Mouse (Mus musculus): Measurements from ENCODE around the gene Cngb1. TPM values are rescaled to one million over a fixed set of nuclear protein-coding genes. Genes with fewer than 3 reads are reported as not detected.

The Cngb1 gene
- polyA plus RNA-seq, 1 experiment from 2014 or later = 1.6 TPM

GRCm38 (mm10) chr8:95305526-95305925 is 859 bp downstream of the Cngb1 start:
- H3K9ac ChIP-seq (ENCODE audit: low read length) = no peak overlapping the region
- H3K4me2 ChIP-seq (ENCODE audit: low read depth, low read length) = no peak overlapping the region
- H3K27ac ChIP-seq (ENCODE audit: low read length) = no peak overlapping the region
- no peak overlapping the region for H3K4me3 ChIP-seq (ENCODE audit: low read length)
- H3K36me3 ChIP-seq (ENCODE audit: control insufficient read depth, insufficient read depth, low read length) = no peaks in the 10 kb centered on the region
- H3K27me3 ChIP-seq (ENCODE audit: control insufficient read depth, insufficient read depth, low read depth, low read length) = no peaks in the 10 kb centered on the region
- H3K4me1 ChIP-seq (replicated peaks; ENCODE audit: control insufficient read depth, insufficient read depth, low read length) = no peaks in the 10 kb centered on the region
- no peak for ATAC-seq (ENCODE audit: low read depth)
- 53% methylated on average over 4 of the region's 4 CpGs for WGBS
- H3K9me3 ChIP-seq (ENCODE audit: control insufficient read depth, low read length) = no peaks in the 10 kb centered on the region

DNA sequence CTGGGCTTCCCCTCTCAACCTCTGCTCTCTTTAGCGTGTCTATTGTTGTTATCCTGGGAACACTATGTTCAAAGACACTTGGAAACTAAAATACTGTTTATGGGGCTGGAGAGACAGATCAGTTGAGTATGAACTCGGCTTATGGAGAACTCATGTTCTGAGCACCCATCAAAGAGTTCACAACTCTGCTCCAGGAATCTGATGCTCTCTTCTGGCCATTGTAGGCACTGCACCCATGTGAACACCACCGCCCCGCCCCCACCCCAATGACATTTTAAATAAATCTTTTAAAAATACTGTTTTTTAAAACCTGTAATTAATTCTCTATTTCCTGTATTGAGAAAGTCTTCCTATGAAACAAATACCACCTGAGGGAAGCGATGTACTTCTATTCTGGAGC is 4.0 kb downstream of the Cngb1 start:
- H3K27ac ChIP-seq (ENCODE audit: low read length) = no peak overlapping the region
- H3K36me3 ChIP-seq (ENCODE audit: control insufficient read depth, insufficient read depth, low read length) = no peaks in the 10 kb centered on the region
- no peak overlapping the region for H3K4me3 ChIP-seq (ENCODE audit: low read length)
- no peaks in the 10 kb centered on the region for H3K27me3 ChIP-seq (ENCODE audit: control insufficient read depth, insufficient read depth, low read depth, low read length)
- ATAC-seq (ENCODE audit: low read depth) = no peak
- no peak overlapping the region for H3K9ac ChIP-seq (ENCODE audit: low read length)
- no peaks in the 10 kb centered on the region for H3K4me1 ChIP-seq (replicated peaks; ENCODE audit: control insufficient read depth, insufficient read depth, low read length)
- H3K4me2 ChIP-seq (ENCODE audit: low read depth, low read length) = no peak overlapping the region
- H3K9me3 ChIP-seq (ENCODE audit: control insufficient read depth, low read length) = no peaks in the 10 kb centered on the region
- 15% methylated on average over 5 of the region's 5 CpGs for WGBS

- 52% methylated on average over 7 of the region's 7 CpGs for WGBS
- no peaks in the 10 kb centered on the region for H3K9me3 ChIP-seq (ENCODE audit: control insufficient read depth, low read length)
- H3K4me3 ChIP-seq (ENCODE audit: low read length) = peak overlapping the region; percentile 33
- 0 out of 2 replicates have a peak, but pooled peaks cover 5% of the 10 kb centered on the region for H3K4me1 ChIP-seq (replicated peaks; ENCODE audit: control insufficient read depth, insufficient read depth, low read length)
- peak; percentile 79 for ATAC-seq (ENCODE audit: low read depth)
- peak overlapping the region; percentile 57 for H3K4me2 ChIP-seq (ENCODE audit: low read depth, low read length)
- H3K27me3 ChIP-seq (ENCODE audit: control insufficient read depth, insufficient read depth, low read depth, low read length) = no peaks in the 10 kb centered on the region
- no peaks in the 10 kb centered on the region for H3K36me3 ChIP-seq (ENCODE audit: control insufficient read depth, insufficient read depth, low read length)
- H3K9ac ChIP-seq (ENCODE audit: low read length) = peak overlapping the region; percentile 57
- peak overlapping the region; percentile 73 for H3K27ac ChIP-seq (ENCODE audit: low read length)
These were observed 12.5 kb downstream of the Cngb1 start for GRCm38 (mm10) chr8:95293891-95294290.

DNA sequence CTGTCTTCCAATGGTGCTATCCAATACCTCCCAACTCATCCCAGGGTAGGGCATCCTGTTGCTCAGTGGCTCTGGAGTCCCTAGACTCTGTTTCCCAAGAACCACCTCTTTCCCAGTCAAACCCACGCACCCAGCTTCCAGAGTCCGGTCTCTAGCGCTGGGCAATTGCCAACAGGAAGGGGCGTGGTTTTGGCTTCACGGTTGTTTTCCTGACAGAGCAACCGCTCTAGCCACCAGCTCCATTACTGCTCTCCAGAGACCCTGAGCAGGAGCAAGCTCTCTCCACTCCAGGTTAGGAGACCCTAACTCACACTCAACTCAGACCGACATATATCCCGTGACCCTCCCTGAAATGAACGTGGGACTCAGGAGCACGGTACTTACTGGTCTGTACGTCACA is 13.2 kb downstream of the Cngb1 start:
- H3K36me3 ChIP-seq (ENCODE audit: control insufficient read depth, insufficient read depth, low read length) = no peaks in the 10 kb centered on the region
- peak overlapping the region; percentile 57 for H3K9ac ChIP-seq (ENCODE audit: low read length)
- H3K27me3 ChIP-seq (ENCODE audit: control insufficient read depth, insufficient read depth, low read depth, low read length) = no peaks in the 10 kb centered on the region
- peak overlapping the region; percentile 33 for H3K4me3 ChIP-seq (ENCODE audit: low read length)
- peak overlapping the region; percentile 24; the same call in 1 of the 2 replicates for H3K27ac ChIP-seq (ENCODE audit: low read length)
- peak; percentile 77 for ATAC-seq (ENCODE audit: low read depth)
- H3K9me3 ChIP-seq (ENCODE audit: control insufficient read depth, low read length) = no peaks in the 10 kb centered on the region
- H3K4me2 ChIP-seq (ENCODE audit: low read depth, low read length) = peak overlapping the region; percentile 57
- 67% methylated on average over 11 of the region's 11 CpGs for WGBS
- 0 out of 2 replicates have a peak, but pooled peaks cover 5% of the 10 kb centered on the region for H3K4me1 ChIP-seq (replicated peaks; ENCODE audit: control insufficient read depth, insufficient read depth, low read length)

DNA sequence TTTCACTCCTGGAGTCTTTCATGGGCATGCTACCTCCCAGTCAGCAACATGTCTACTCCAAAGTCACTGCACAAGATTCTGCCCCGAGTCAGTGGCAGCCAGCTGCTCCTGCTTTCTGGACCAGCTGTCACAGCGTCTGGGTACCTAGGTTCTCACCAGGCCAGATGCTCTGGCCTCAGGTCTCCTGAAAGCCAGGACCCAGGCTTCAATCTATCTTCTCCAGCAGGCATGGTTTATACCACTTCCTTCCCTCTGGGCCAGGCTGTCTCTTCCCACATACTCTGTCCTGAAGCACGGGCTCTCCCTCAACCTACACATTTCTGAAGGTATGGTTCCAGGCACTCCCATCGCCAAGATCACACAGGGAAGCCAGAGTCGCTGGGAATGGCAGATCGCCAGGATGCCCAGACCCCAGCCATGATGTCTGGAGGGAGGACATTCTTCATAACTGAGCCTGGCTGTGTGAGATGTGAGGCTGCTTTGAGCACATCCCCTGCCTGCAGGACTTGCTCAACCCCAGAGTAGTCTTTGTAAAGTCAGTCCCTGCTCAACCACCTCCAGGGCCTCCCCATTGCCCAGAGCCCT is 17.2 kb downstream of the Cngb1 start:
- Histone ChIP-seq H3K4me1 (replicated peaks; ENCODE audit: control insufficient read depth, insufficient read depth, low read length) (0 out of 2 replicates have a peak, but pooled peaks cover 4% of the 10 kb centered on the region), H3K36me3 (ENCODE audit: control insufficient read depth, insufficient read depth, low read length) (no peaks in the 10 kb centered on the region), H3K4me3 (ENCODE audit: low read length) (no peak overlapping the region), H3K9ac (ENCODE audit: low read length) (no peak overlapping the region), H3K27me3 (ENCODE audit: control insufficient read depth, insufficient read depth, low read depth, low read length) (no peaks in the 10 kb centered on the region), H3K27ac (ENCODE audit: low read length) (no peak overlapping the region), H3K9me3 (ENCODE audit: control insufficient read depth, low read length) (no peaks in the 10 kb centered on the region), H3K4me2 (ENCODE audit: low read depth, low read length) (no peak overlapping the region)
- ATAC-seq (ENCODE audit: low read depth) = no peak
- 51% methylated on average over 6 of the region's 6 CpGs for WGBS

GRCm38 (mm10) chr8:95281493-95281892 is 24.9 kb downstream of the Cngb1 start:
- Histone ChIP-seq H3K4me3 (ENCODE audit: low read length) (no peak overlapping the region), H3K36me3 (ENCODE audit: control insufficient read depth, insufficient read depth, low read length) (no peaks in the 10 kb centered on the region), H3K4me2 (ENCODE audit: low read depth, low read length) (no peak overlapping the region), H3K4me1 (replicated peaks; ENCODE audit: control insufficient read depth, insufficient read depth, low read length) (no peaks in the 10 kb centered on the region), H3K27me3 (ENCODE audit: control insufficient read depth, insufficient read depth, low read depth, low read length) (no peaks in the 10 kb centered on the region), H3K9ac (ENCODE audit: low read length) (no peak overlapping the region), H3K9me3 (ENCODE audit: control insufficient read depth, low read length) (no peaks in the 10 kb centered on the region), H3K27ac (ENCODE audit: low read length) (no peak overlapping the region)
- 50% methylated on average over 5 of the region's 5 CpGs for WGBS
- no peak for ATAC-seq (ENCODE audit: low read depth)

DNA sequence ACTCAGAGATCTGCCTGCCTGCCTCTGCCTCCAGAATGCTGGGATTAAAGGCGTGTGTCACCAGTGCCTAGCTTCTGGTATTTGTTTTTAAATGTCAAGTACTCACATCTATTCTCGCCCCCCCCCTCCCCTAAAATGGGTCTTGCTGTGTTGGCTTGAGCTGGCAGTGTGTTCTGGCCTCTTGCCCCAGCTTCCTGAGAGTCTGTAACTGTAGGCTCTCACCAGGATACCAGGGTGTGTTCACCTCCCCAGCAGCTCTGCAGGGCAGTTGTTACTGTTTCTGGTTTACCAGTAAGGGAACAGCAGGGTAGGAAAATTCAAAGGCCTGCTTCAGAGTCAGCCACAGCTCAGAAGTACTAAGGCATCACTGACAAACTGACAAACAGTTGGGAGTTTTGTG is 33.5 kb downstream of the Cngb1 start:
- Histone ChIP-seq H3K36me3 (ENCODE audit: control insufficient read depth, insufficient read depth, low read length) (no peaks in the 10 kb centered on the region), H3K9me3 (ENCODE audit: control insufficient read depth, low read length) (no peaks in the 10 kb centered on the region), H3K4me2 (ENCODE audit: low read depth, low read length) (no peak overlapping the region), H3K27ac (ENCODE audit: low read length) (no peak overlapping the region), H3K27me3 (ENCODE audit: control insufficient read depth, insufficient read depth, low read depth, low read length) (no peaks in the 10 kb centered on the region), H3K4me3 (ENCODE audit: low read length) (no peak overlapping the region), H3K9ac (ENCODE audit: low read length) (no peak overlapping the region), H3K4me1 (replicated peaks; ENCODE audit: control insufficient read depth, insufficient read depth, low read length) (no peaks in the 10 kb centered on the region)
- WGBS = 13% methylated on average over 2 of the region's 2 CpGs
- ATAC-seq (ENCODE audit: low read depth) = peak; percentile 68; the same call in 1 of the 2 replicates

DNA sequence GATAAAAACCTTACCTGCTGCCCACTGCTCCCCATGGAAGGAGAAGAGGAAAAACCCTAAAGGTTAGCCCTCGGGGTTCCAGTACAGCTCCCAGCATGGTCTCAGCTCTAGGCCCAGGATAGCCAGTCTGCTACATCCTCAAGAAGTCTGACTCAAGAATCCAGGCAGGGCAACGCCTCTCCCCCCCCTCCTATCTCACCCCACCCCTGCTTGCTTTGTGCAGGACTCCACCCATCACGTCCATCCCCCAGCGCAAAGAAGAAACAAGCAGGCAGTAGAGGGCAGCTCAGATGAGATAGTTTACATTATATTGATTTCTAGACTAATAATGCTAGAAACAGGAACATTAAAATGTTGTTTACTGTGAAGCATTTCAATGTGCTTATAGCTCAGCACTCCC is 34.5 kb downstream of the Cngb1 start:
- no peaks in the 10 kb centered on the region for H3K27me3 ChIP-seq (ENCODE audit: control insufficient read depth, insufficient read depth, low read depth, low read length)
- H3K27ac ChIP-seq (ENCODE audit: low read length) = no peak overlapping the region
- H3K4me3 ChIP-seq (ENCODE audit: low read length) = no peak overlapping the region
- WGBS = 27% methylated on average over 4 of the region's 4 CpGs
- no peaks in the 10 kb centered on the region for H3K9me3 ChIP-seq (ENCODE audit: control insufficient read depth, low read length)
- H3K36me3 ChIP-seq (ENCODE audit: control insufficient read depth, insufficient read depth, low read length) = no peaks in the 10 kb centered on the region
- no peaks in the 10 kb centered on the region for H3K4me1 ChIP-seq (replicated peaks; ENCODE audit: control insufficient read depth, insufficient read depth, low read length)
- H3K9ac ChIP-seq (ENCODE audit: low read length) = no peak overlapping the region
- H3K4me2 ChIP-seq (ENCODE audit: low read depth, low read length) = no peak overlapping the region
- ATAC-seq (ENCODE audit: low read depth) = peak; percentile 47; the same call in 1 of the 2 replicates

DNA sequence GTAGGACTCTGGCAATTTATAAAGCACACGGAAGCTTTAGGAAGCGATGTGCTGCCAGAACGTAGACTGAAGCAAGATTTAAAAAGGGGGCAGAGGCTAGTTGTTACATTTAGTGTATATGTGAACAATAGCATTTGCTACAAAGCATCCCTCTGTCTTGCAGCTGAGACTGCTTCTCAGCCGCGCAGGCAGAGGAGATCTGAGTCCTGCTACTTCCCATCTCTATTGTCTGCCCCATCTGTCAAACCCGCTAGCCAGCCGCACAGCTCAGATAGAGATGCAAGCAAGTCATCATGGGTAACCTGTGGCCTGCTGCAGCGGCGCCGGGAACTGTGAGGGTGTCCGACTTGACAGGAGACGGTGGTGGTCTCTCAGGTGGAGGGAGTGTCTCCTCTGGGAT is 35.9 kb downstream of the Cngb1 start:
- H3K4me1 ChIP-seq (replicated peaks; ENCODE audit: control insufficient read depth, insufficient read depth, low read length) = no peaks in the 10 kb centered on the region
- H3K27ac ChIP-seq (ENCODE audit: low read length) = no peak overlapping the region
- ATAC-seq (ENCODE audit: low read depth) = no peak
- 65% methylated on average over 12 of the region's 12 CpGs for WGBS
- no peaks in the 10 kb centered on the region for H3K36me3 ChIP-seq (ENCODE audit: control insufficient read depth, insufficient read depth, low read length)
- H3K27me3 ChIP-seq (ENCODE audit: control insufficient read depth, insufficient read depth, low read depth, low read length) = no peaks in the 10 kb centered on the region
- no peaks in the 10 kb centered on the region for H3K9me3 ChIP-seq (ENCODE audit: control insufficient read depth, low read length)
- no peak overlapping the region for H3K4me2 ChIP-seq (ENCODE audit: low read depth, low read length)
- no peak overlapping the region for H3K9ac ChIP-seq (ENCODE audit: low read length)
- no peak overlapping the region for H3K4me3 ChIP-seq (ENCODE audit: low read length)

GRCm38 (mm10) chr8:95262181-95262580 is 44.2 kb downstream of the Cngb1 start:
- Histone ChIP-seq H3K4me3 (ENCODE audit: low read length) (no peak overlapping the region), H3K9ac (ENCODE audit: low read length) (no peak overlapping the region), H3K4me1 (replicated peaks; ENCODE audit: control insufficient read depth, insufficient read depth, low read length) (no peaks in the 10 kb centered on the region), H3K4me2 (ENCODE audit: low read depth, low read length) (no peak overlapping the region), H3K27me3 (ENCODE audit: control insufficient read depth, insufficient read depth, low read depth, low read length) (no peaks in the 10 kb centered on the region), H3K27ac (ENCODE audit: low read length) (no peak overlapping the region), H3K36me3 (ENCODE audit: control insufficient read depth, insufficient read depth, low read length) (no peaks in the 10 kb centered on the region), H3K9me3 (ENCODE audit: control insufficient read depth, low read length) (no peaks in the 10 kb centered on the region)
- 64% methylated on average over 2 of the region's 2 CpGs for WGBS
- ATAC-seq (ENCODE audit: low read depth) = no peak

Data from lung, embryonic 16.5 days (tissue).